Mouse (Mus musculus): Measurements from ENCODE around the gene Gm9780.
"Not testable (repeated sequence)": the region's sequence is repeated elsewhere in the genome, so short reads cannot be mapped to it uniquely, and the experiment has no call there.

Gm9780 gene

GRCm38 (mm10) chr14:26042611-26043010, at the start of gene Gm9780:
Gm9780 (minus strand) TSS chr14:26042711.
- DNase-seq (ENCODE audit: extremely low read depth, insufficient read length, low spot score): not testable (repeated sequence)

DNA sequence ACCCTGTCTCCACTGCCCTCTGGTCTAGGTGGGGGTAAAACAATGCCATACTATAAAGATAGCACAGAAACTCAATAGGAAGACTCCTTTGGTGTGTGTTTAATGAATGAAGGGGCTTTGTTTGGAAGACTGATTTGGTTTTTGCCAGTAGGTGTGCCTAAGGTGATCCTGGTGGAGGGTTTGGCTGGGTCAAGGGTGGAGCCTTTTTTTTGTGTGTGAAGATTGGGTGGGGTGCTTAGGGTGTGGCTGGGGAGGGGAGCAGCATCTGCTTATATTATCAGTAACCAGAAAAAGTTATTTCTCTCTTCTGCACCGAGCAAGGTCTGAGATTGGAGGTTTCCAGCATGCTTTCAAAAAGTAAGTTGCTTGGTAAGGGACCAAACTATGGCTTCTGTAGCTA, 39.5 kb upstream of the Gm9780 start, which contains the start of gene Cphx3:
Gene Cphx3, plus strand, starts transcription at position 301 of the 400 bp plus-strand sequence.
- not testable (repeated sequence) for DNase-seq (ENCODE audit: extremely low read depth, insufficient read length, low spot score)

- not testable (repeated sequence) for DNase-seq (ENCODE audit: extremely low read depth, insufficient read length, low spot score)
Observed at GRCm38 (mm10) chr14:26081216-26081615, 38.7 kb upstream of the Gm9780 start, which contains the start of gene Cphx2. Cphx2 (plus strand) TSS chr14:26081516.

DNA sequence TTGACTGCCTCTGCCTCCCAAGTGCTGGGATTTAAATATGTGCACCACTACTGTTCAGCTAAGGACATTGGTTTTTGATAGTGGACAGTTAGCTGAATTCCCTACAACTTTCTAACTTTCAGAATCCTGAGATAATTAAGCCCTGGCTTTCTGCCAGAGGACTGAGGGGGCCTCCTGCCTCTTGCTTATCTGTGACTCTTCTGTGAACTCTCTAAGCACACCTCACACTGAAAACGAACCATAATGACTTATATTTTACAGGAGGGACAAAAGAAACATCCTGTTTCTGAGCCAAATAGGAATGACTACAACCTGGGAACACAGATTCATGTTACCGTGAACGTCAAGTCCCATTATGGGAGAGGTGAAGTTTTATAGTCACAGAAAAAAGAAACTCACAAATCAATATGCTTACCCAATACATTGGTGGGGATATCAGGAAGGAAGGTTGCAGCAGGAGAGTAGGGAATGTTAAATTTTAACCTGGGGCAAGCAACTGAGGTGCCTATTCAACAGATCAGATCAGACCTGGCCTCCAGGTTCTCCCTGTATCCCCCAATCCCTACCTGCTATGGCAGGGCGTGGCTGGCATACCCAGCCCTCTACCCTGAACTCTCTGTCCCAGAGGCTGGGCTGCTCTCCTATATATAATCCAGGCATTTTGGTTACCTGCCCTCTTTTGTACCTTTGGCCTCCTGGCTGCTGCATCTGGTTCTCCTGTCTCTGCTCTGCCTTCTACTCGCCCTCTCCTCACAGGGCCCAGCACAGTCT, 34.3 kb upstream of the Gm9780 start:
- DNase-seq (ENCODE audit: extremely low read depth, insufficient read length, low spot score): not testable (repeated sequence)

DNA sequence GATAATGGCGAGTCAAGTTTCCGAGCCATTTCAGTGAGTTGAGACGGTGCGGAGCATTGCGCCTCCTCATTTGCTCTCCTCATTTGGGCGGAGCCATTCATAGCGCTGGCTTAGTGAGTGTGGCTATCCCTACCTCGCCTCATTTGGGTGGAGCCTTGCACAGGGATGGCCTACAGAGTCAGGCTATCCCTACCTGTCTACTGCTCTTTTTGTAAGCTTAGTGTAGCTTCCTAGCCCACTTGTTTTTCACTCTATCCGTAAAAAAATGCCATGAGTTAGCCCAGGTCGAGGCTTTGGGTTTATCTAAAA, 24.8 kb upstream of the Gm9780 start, which contains the start of gene Tmem254c:
Gene Tmem254c, minus strand, starts transcription at position 31 of the 309 bp plus-strand sequence.
- DNase-seq (ENCODE audit: extremely low read depth, insufficient read length, low spot score): not testable (repeated sequence)

- not testable (repeated sequence) for DNase-seq (ENCODE audit: extremely low read depth, insufficient read length, low spot score)
Observed at GRCm38 (mm10) chr14:26066574-26067324, 24.2 kb upstream of the Gm9780 start.

DNA sequence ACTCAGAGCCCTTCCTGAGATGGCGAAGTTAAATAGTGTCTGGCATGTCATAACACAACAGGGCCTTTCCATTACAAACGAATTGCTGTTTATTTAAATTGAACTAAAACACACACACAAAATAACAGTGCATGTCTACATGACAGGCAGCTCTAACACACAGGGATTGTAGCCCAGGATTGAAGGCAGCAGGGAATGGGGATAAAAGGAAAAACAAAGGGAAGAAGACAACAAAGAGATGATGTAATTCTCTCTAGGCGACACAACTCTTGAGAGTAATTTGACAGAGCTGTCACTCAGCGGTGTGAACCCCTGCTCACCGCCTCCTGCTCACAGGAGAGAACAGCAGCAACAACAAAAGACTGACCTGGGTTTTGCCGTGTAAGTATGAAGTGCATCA, 16.9 kb upstream of the Gm9780 start:
- DNase-seq (ENCODE audit: extremely low read depth, insufficient read length, low spot score): not testable (repeated sequence)

DNA sequence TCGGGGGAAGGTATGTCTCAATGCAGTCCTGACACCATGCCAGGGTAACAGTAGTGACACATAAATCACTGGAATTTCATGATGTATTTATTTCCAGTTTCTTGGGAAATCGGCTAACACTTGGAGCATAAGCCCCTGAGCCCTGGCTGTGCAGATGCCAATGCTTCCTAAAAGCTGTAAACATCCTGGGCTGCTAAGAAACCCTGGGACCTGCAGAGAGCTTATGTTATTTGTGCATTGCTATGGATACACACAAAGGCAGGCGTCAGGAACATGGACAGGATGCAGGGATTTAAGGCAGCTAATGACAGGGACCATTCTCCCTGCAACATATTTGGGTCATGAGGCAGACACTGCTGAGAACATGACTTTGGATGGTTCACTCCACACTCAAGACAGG, 15.7 kb upstream of the Gm9780 start:
- not testable (repeated sequence) for DNase-seq (ENCODE audit: extremely low read depth, insufficient read length, low spot score)

- DNase-seq (ENCODE audit: extremely low read depth, insufficient read length, low spot score): not testable (repeated sequence)
Observed at GRCm38 (mm10) chr14:26048767-26049166, 6.3 kb upstream of the Gm9780 start.

DNA sequence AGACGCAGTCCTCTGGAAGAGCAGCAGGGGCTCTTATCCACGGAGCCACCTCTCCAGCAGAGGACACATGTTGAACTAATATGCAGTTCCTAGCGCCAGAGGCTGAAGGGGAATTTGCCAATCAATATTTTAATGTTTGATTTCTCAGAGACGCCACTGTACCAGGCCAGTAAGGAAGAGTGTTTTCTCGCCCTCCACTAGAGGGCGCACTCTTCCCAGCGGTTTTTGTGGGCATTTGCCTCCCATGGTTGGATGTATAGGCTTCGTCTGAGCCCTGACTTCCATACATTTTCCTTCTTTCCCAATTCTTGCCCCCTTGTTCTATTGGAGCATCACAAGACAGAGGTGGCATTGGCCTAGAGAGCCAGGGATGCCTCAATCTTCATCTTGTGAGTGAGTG, 4.5 kb upstream of the Gm9780 start:
- DNase-seq (ENCODE audit: extremely low read depth, insufficient read length, low spot score): not testable (repeated sequence)

GRCm38 (mm10) chr14:26045007-26045406, 2.5 kb upstream of the Gm9780 start:
- not testable (repeated sequence) for DNase-seq (ENCODE audit: extremely low read depth, insufficient read length, low spot score)

GRCm38 (mm10) chr14:26035439-26035838, 7.1 kb downstream of the Gm9780 start:
- not testable (repeated sequence) for DNase-seq (ENCODE audit: extremely low read depth, insufficient read length, low spot score)

- not testable (repeated sequence) for DNase-seq (ENCODE audit: extremely low read depth, insufficient read length, low spot score)
Observed at GRCm38 (mm10) chr14:26034364-26034763, 8.1 kb downstream of the Gm9780 start.

DNA sequence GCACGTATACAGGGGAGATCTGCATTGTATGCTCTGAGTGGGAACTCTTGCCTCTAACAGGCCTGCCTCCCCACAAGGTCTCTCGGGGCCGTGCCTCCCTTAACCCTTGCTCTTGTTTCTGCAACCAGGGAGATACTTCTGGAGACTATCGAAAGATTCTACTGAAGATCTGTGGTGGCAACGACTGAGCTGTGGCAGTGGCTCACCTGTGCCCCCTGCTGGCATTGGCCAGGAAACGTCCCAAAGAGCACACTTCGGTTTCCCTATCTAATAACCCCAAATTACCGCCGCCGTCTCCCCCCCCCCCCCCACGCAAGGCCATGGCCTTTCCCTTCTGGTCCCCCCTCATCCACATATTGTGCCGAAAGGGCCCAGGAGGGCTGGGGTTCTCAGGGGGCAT, 16.9 kb downstream of the Gm9780 start:
- not testable (repeated sequence) for DNase-seq (ENCODE audit: extremely low read depth, insufficient read length, low spot score)

GRCm38 (mm10) chr14:26022831-26023230, 19.7 kb downstream of the Gm9780 start:
- not testable (repeated sequence) for DNase-seq (ENCODE audit: extremely low read depth, insufficient read length, low spot score)

GRCm38 (mm10) chr14:26021555-26021954, 21.0 kb downstream of the Gm9780 start:
- DNase-seq (ENCODE audit: extremely low read depth, insufficient read length, low spot score): not testable (repeated sequence)

DNA sequence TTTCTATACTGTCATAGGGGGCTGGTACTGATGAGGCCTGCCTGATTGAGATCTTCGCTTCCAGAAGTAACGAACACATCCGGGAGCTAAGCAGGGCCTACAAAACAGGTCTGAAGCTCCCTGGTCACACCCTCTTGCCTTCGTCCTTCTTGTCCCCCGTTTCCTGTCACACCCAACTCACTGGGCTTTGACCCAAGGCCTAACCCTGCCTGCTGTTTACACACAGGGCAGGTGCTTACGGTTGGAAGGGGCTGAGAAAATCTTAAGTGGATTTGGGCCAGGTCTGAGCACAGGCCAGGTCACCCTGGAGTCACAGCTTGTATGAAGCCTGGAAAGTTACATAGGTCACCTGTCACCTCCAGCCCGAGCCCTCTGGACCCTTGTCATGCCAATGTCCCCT, 26.1 kb downstream of the Gm9780 start:
- DNase-seq (ENCODE audit: extremely low read depth, insufficient read length, low spot score): not testable (repeated sequence)

DNA sequence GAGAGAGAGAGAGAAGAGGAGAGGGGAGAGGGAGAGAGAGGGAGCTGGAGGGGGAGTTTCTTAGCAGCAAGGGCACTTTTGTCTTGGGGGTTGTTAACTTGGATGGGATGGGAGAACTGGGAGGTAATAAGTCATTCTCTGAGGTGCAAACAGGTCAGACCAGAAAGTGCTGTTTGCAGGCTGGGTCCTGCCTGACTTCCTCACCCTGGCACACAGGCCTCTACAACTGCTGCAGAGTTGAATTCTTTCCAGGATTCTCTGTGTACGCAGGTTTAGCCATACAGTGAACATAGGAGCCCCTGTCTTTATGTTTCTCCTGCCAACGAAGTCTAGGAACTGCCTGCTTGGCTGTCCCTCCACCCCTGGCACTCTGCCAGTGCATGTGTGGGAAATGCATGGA, 35.0 kb downstream of the Gm9780 start:
- DNase-seq (ENCODE audit: extremely low read depth, insufficient read length, low spot score): not testable (repeated sequence)

- DNase-seq (ENCODE audit: extremely low read depth, insufficient read length, low spot score): not testable (repeated sequence)
Observed at GRCm38 (mm10) chr14:25981880-25982279, 60.6 kb downstream of the Gm9780 start.

- not testable (repeated sequence) for DNase-seq (ENCODE audit: extremely low read depth, insufficient read length, low spot score)
Observed at GRCm38 (mm10) chr14:25979242-25979941, 63.1 kb downstream of the Gm9780 start.

Data from 3134 (cell line).